Mouse (Mus musculus) c-Kit-negative CD71-positive TER-119-positive erythroid progenitor cells, embryonic 14.5 days (primary cell): ENCODE measurements around the gene Pcgf6.
A peak's percentile ranks its signal among the peaks of the same experiment; 100 is the strongest.
"Not testable (repeated sequence)": the region's sequence is repeated elsewhere in the genome, so short reads cannot be mapped to it uniquely, and the experiment has no call there.

ENCODE experiments used
- DNase-seq: peaks from one replicate; pipeline ENCODE4 v3.0.0-alpha.2; 2013; ENCODE audit warnings: low read depth, low spot score

Pcgf6 gene

DNA sequence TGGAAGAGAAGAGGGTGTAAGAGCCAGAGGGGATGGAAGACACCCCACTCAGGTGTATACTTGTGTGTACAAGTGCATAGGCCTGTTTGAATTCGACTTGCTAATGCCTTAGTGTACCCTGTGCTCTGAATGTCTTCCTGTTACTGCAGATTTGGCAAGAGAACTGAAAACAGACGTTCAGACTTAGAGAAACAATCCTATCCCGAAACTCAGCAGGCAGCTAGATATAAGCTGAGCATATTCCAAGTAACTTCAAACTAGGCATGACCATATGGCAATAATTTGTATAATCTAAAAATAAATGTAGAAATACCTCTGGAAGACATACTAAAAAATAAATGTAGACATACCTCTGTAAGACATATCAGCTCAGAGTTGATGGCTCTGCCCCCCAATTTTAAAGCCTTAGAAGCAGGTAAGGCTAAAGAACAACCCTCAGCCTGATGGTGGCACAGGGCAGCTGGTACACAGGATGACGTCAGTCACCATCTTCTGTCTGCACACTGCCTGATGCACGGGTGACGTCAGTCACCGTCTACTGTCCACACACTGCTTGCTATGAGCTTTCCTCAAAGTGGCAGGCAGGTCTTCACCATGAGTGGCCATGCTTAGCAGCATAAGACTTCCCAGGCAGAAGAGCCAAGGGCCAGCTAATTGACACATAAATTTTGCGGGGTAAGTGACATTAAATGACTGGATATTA, 52.4 kb downstream of the Pcgf6 start:
- DNase-seq = no peak

DNA sequence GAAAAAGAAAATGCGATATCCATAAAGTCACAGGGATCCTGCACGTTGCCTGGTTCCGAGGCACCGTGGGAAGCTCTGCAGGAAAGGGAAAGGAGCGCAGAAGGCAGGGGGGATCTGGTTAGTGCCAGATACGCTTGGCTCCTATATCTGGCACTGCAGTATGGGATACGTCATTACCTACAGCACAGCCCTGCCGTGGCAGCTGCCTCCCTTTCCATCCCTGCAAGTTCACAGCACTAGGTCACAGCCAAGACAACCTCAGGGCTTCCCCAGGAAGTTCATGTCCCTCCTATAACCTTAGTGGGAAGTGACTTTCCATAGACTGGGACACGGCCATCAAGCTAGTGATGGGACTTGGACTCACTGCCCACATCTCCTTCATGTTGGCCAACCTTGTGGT, 54.6 kb downstream of the Pcgf6 start:
- no peak for DNase-seq

DNA sequence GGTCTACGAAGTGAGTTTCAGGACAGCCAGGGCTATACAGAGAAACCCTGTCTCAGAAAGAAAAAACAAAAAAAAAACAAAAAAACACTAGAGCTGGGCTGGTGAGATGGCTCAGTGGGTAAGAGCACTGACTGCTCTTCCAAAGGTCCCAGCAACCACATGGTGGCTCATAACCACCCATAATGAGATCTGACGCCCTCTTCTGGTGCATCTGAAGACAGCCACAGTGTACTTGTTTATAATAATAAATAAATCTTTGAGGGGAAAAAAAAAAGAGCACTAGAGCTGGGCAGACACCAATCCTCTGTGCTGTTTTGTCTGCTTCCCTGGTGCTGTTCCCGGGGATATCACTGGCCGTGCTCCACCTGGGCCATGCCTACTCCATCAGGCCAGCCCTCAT, 58.4 kb downstream of the Pcgf6 start:
- not testable (repeated sequence) for DNase-seq

DNA sequence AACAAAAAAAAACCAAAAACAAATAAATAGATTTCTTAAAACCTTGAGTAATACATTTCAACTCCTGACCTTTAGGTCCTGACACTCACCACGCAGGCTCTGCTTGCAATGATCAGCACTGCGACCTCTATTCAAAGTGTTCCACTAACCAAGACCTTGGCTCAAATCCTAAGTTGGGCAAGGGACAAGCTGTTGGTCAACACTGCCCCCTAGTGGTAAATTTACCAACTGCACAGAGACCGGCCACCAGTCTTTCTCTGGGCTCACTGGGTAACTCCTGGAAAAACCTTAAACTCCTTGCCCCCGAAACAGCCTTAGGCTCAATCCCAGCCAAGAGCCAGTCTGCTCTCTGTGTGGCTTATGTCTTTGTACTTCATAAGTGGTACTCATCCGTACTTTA, 59.6 kb downstream of the Pcgf6 start:
- peak; percentile 80 for DNase-seq

DNA sequence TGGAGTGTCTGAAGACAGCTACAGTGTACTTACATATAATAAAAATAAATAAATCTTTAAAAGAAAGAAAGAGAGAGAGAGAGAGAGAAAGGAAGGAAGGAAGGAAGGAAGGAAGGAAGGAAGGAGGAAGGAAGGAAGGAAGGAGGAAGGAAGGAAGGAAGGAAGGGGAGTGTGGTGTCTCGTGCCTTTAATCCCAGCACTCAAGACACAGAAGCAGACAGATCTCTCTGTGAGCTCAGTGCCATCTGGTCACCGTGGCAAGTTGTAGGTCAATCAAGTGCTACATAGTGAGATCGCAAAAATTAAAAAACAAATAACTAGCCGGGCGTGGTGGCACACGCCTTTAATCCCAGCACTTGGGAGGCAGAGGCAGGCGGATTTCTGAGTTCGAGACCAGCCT, 60.1 kb downstream of the Pcgf6 start:
- not testable (repeated sequence) for DNase-seq

DNA sequence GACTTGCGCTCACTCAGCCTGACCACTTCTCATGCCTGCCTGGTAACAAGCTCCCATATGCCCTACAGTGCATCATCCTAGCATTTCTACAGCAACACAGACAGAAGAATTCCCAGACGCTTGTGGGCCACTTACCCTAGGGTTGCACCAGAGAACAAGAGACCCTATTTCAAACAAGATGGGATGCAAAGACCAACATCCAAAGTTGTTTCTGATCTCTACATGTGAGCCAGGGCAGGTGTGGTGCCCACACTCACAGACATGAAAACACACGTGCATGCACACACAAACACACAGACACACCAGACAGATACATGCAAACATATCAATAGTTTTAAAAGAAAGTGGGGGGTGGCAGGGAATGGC, 60.6 kb downstream of the Pcgf6 start:
- no peak for DNase-seq

DNA sequence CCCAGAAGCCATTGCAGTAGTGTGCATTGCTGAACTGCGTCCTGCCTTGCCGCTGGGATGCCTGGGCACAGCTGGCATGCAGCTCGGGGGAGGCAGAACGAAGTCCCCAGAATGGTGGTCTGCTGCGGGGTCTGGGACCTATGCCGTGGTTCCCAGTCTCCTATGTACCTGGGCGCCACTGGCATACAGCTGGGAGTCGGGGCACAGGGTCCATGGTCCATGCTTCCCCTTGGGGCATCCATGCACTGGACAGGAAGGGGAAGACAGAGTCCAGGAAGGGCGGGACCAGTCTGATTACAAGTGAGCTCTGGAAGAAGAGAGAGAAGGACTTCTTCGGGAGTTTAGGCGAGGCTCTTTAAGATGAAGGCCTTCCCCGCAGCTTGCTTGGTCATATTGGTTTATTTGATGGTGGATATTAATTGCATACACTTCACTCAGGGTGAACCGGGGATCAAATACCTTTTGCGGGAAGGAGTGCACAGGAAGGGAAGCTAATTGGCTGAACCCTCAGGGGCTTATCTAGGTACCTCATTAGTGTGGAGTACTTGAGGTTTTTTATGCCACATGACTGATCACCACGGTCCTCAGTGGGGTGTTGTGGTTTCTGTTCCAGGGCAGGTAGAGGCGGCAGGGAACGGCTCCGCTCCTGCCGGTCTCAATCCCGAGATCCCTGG, 61.1 kb downstream of the Pcgf6 start:
- no peak for DNase-seq

DNA sequence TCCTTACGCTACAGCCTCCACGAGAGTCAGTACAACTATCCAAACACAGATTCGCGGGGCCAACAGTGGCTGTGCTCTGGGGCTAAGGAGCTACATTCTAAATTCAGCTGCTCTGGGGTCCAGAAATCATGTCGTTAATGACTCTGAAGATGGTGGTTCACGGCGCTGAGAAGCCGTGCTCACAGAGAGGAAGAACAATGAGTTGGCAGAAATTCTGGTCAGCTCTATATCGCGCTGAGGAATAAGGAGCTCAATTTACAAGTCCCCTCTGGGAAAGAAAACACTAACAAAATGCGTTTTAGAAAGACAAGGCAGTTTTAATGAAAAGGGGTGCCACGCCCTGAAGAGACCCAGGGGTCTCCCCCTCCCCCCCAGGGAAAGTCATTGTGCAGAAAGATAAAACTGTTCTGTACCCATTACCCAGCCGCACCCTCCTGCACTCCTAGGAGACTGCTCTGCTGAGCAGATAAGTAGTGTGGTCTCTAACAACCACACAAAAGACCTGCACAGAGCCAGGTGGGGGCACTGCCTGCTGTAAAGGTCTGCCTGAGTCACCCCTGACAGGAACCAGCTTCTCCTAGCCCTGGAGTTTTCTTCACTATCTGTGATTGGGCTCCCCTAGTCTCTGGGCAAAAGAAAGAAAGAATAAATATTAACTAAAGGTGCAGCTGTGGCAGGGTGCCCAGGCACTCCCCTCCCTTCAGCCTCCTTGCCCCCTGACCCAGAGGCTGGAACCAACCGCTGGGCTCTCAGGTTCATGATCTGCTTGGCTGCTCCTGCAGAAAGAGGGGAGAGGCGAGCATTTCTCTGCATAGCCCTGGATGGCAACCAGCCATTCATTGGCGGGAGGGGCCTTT, 62.2 kb downstream of the Pcgf6 start:
- peak; percentile 65 for DNase-seq

DNA sequence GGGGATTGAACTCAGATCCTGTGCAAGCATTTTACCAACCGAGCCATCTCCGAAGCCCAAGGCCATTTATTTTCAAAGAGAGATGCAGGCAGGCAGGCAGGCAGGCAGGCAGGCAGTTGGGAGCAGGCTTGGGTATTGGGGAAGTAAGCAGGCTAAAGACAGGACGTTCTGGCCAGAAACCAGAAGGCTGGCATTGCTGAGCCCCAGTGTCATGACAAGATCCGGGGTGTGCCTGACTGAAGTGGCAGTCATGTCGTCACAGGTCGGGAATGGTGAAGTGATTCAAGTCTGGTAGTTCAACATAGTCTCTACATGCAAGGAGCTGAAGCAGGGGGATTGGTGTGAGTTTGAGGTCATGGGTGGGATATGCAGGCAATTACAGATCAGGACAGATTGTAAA, 63.1 kb downstream of the Pcgf6 start:
- no peak for DNase-seq

DNA sequence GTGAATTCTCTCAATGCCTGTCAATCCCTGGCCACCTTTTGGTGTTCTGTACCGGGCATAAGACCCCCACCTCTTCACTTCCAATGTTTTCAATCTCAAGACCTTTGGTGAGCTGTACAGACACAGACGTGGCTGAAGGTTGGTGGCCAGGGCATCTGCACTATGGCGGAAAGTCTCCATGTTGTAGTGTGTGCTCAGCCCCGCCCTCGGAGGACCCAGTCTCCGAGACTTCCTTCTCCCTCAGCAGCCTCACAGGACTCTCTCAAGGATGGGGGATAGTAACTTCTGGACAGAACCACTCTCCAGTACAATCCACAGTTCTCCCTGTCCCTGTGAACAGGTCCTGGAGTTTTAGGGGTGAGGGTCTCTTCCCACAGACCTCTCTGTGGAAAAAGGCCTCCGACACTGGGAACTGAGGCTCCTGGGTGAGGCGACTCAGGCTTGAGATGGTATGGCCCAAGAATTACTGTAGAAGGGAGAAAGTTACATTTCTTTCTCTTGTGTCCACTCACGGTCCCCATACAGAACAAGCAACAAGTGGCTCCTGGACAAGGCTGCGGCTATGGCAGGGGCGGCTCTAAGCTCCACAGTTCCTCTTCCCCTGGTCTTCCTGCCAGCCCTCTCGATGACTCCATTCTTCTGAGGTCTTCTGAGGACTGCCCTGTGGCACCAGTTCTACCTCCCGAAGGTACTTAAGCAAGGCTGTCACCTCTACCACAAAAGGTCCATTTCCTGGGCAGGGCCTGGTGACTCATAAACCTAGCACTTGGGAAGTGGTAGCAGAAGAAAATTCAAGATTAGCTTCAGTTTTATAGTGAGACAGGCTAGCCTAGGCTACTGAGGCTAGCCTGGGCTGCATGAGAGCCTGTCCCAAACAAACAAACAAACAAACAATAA, 65.7 kb downstream of the Pcgf6 start:
- no peak for DNase-seq

DNA sequence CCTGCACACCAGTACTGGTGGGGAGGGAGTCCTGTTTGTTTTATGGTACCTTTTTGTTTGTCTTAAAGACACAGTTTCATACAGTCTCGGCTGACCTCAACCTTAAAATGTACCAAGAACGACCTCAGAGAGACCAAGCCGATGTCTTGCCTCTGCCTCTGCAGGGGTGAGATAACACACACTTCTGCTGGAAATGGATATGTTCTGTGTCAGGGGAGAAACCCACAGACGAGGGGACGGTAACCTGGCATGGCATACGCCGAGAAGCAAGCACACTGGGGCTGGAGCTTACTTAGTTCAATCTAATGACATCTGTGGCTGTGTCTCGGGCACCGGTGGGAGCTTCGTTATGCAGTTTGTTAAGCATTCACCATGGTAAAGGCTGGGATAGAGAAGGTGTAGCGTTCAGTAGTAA, 66.7 kb downstream of the Pcgf6 start:
- DNase-seq = peak; percentile 62
